ENCODE assay signal across 25 mouse cellular contexts in the genomic region with DNA sequence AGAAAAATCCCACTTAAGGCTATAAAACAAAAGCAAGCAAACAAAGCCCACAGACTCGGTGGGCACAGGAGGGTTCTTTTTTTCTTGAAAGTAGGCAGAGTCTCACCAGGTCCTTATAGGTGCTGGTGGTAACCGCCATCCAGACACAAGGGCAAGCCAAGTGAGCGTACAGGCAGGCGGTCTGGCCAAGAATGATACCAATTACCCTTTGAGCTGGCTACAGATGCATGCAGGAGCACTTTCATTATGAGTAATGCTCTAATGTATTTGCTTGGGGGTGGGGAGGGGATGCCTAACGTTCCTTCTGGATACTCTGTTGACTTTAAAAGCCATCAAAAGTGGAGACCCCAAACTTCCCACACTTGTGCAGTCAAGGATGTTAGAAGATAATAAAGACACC. TPM values are rescaled to one million over a fixed set of nuclear protein-coding genes. Genes with fewer than 3 reads are reported as not detected.
A peak's percentile ranks its signal among the peaks of the same experiment; 100 is the strongest.
DNase-seq lines count a peak whose midpoint lies in the region; ATAC-seq and TF ChIP-seq lines count a peak whose summit lies in the region.
"Had no signal": no experiment of that assay in that cellular context is flagged by ENCODE, and none has a peak within 500 bp of the region (broad histone marks: within the 10 kb centered on the region; RNA-seq: fewer than 3 reads in every experiment).

No protein-coding gene starts in this region.

- no peak for ATAC-seq in liver, embryonic 13.5 days (ENCODE audit: low read depth)
- ATAC-seq in liver, embryonic 11.5 days (replicated peaks; ENCODE audit: low FRiP score): no peak
- no peak for ATAC-seq in liver, embryonic 16.5 days (ENCODE audit: low read depth)
- ATAC-seq: forebrain, embryonic 16.5 days; intestine, embryonic 15.5 days; midbrain, embryonic 16.5 days had no signal

- no peak for TF ChIP-seq CTCF in heart, adult 2 months (IDR thresholded peaks at IDR 0.05)

- H3K9me3 ChIP-seq in liver, embryonic 13.5 days (replicated peaks): no peaks in the 10 kb centered on the region
- no peaks in the 10 kb centered on the region for H3K9me3 ChIP-seq in liver, embryonic 11.5 days (ENCODE audit: control insufficient read depth, low read length)
- no peaks in the 10 kb centered on the region for H3K9me3 ChIP-seq in liver, embryonic 16.5 days (replicated peaks; ENCODE audit: control insufficient read depth, low read length)
- H3K9me3 ChIP-seq in embryonic facial prominence, embryonic 10.5 days: no peaks in the 10 kb centered on the region
- H3K9me3 ChIP-seq: embryonic facial prominence, embryonic 15.5 days; heart, embryonic 13.5 days; intestine, embryonic 15.5 days; neural tube, embryonic 15.5 days had no signal

- intact Hi-C loops in heart, adult 2 months (cut with DNase I): loop anchor here (10.0 kb wide), 1 partner anchor 224 kb away; the partner anchor contains the start of gene Trpm1
- intact Hi-C loops in heart, postnatal 10 days (cut with DNase I): loop anchor here (10.0 kb wide), 1 partner anchor 224 kb away; the partner anchor contains the start of gene Trpm1

- no peak for TF ChIP-seq POLR2A in heart, adult 2 months (IDR thresholded peaks at IDR 0.05; ENCODE audit: insufficient read depth, low read depth, low read length)

- H3K4me3 ChIP-seq in heart, adult 2 months: no peak overlapping the region
- no peak overlapping the region for H3K4me3 ChIP-seq in liver, embryonic 13.5 days (replicated peaks)
- no peak overlapping the region for H3K4me3 ChIP-seq in liver, embryonic 11.5 days (ENCODE audit: low read depth, low read length)
- H3K4me3 ChIP-seq in liver, embryonic 16.5 days (ENCODE audit: low read depth, low read length): no peak overlapping the region
- H3K4me3 ChIP-seq in embryonic facial prominence, embryonic 10.5 days: no peak overlapping the region
- H3K4me3 ChIP-seq: embryonic facial prominence, embryonic 15.5 days; heart, embryonic 13.5 days; intestine, embryonic 15.5 days; left cerebral cortex, adult 2 months; neural tube, embryonic 15.5 days had no signal

- DNase-seq in heart, adult 2 months: peak in 1 of 2 experiments; percentile 19
- no peak for DNase-seq in heart, postnatal 10 days
- DNase-seq in liver, embryonic 13.5 days: no peak
- no peak for DNase-seq in liver, embryonic 11.5 days (ENCODE audit: low spot score)
- peak; percentile 57 for DNase-seq in Muller cell, postnatal 12 days (ENCODE audit: inconsistent ontology term)
- DNase-seq in embryonic facial prominence, embryonic 10.5 days (ENCODE audit: low spot score): no peak
- DNase-seq: adrenal gland, postnatal 36 days; kidney, postnatal 10 days; left cerebral cortex, postnatal 4 days; lung, postnatal 10 days; right cerebral cortex, postnatal 14 days had no signal

- 70% methylated on average over 5 of the region's 5 CpGs for WGBS in heart, adult 2 months
- WGBS in liver, embryonic 13.5 days (ENCODE audit: insufficient replicate concordance): 84% methylated on average over 5 of the region's 5 CpGs
- WGBS in liver, embryonic 11.5 days: 85% methylated on average over 5 of the region's 5 CpGs
- 82% methylated on average over 5 of the region's 5 CpGs for WGBS in liver, embryonic 16.5 days (ENCODE audit: insufficient replicate concordance)
- WGBS in embryonic facial prominence, embryonic 10.5 days: 95% methylated on average over 5 of the region's 5 CpGs

- no peak for TF ChIP-seq EP300 in heart, adult 2 months (IDR thresholded peaks at IDR 0.05; ENCODE audit: insufficient read depth, low read depth, low read length)

- no peak overlapping the region for H3K4me2 ChIP-seq in liver, embryonic 13.5 days
- no peak overlapping the region for H3K4me2 ChIP-seq in liver, embryonic 11.5 days
- no peak overlapping the region for H3K4me2 ChIP-seq in liver, embryonic 16.5 days (ENCODE audit: low read depth, low read length)
- H3K4me2 ChIP-seq: embryonic facial prominence, embryonic 15.5 days; heart, embryonic 13.5 days; hindbrain, embryonic 14.5 days; intestine, embryonic 15.5 days; neural tube, embryonic 15.5 days had no signal

- peaks cover 10% of the 10 kb centered on the region for H3K79me2 ChIP-seq in heart, adult 2 months (replicated peaks; ENCODE audit: control insufficient read depth, insufficient read depth, low read length)

- no peak overlapping the region for H3K9ac ChIP-seq in heart, adult 2 months (ENCODE audit: low read depth, low read length)
- no peak overlapping the region for H3K9ac ChIP-seq in liver, embryonic 13.5 days
- no peak overlapping the region for H3K9ac ChIP-seq in liver, embryonic 11.5 days (ENCODE audit: low read depth, low read length)
- no peak overlapping the region for H3K9ac ChIP-seq in liver, embryonic 16.5 days (ENCODE audit: low read depth, low read length)
- H3K9ac ChIP-seq: embryonic facial prominence, embryonic 15.5 days; heart, embryonic 13.5 days; hindbrain, embryonic 14.5 days; intestine, embryonic 15.5 days; liver, embryonic 14.5 days; neural tube, embryonic 15.5 days had no signal

- peak overlapping the region; percentile 85 for H3K27ac ChIP-seq in heart, adult 2 months
- H3K27ac ChIP-seq in liver, embryonic 13.5 days: peak overlapping the region; percentile 76; the same call in 1 of the 2 replicates
- H3K27ac ChIP-seq in liver, embryonic 11.5 days (ENCODE audit: low read depth, low read length): no peak overlapping the region
- peak overlapping the region; percentile 26; the same call in 1 of the 2 replicates for H3K27ac ChIP-seq in liver, embryonic 16.5 days (ENCODE audit: low read length)
- H3K27ac ChIP-seq in embryonic facial prominence, embryonic 10.5 days (replicated peaks): no peak overlapping the region
- H3K27ac ChIP-seq: embryonic facial prominence, embryonic 15.5 days; heart, embryonic 13.5 days; hindbrain, embryonic 14.5 days; intestine, embryonic 15.5 days; liver, embryonic 14.5 days; neural tube, embryonic 15.5 days had no signal

- H3K4me1 ChIP-seq in heart, adult 2 months (ENCODE audit: control insufficient read depth, insufficient read depth, low read length): peaks cover 41% of the 10 kb centered on the region
- peaks cover 98% of the 10 kb centered on the region for H3K4me1 ChIP-seq in liver, embryonic 13.5 days (replicated peaks)
- peaks cover 58% of the 10 kb centered on the region for H3K4me1 ChIP-seq in liver, embryonic 11.5 days (replicated peaks; ENCODE audit: control insufficient read depth, insufficient read depth, low read length)
- peaks cover 89% of the 10 kb centered on the region for H3K4me1 ChIP-seq in liver, embryonic 16.5 days (ENCODE audit: control insufficient read depth, low read depth, low read length)
- H3K4me1 ChIP-seq in embryonic facial prominence, embryonic 10.5 days: peaks cover 19% of the 10 kb centered on the region

- no peaks in the 10 kb centered on the region for H3K27me3 ChIP-seq in heart, adult 2 months (ENCODE audit: control insufficient read depth, insufficient read depth, low read length)
- H3K27me3 ChIP-seq in liver, embryonic 13.5 days: no peaks in the 10 kb centered on the region
- no peaks in the 10 kb centered on the region for H3K27me3 ChIP-seq in liver, embryonic 11.5 days (replicated peaks; ENCODE audit: control insufficient read depth, insufficient read depth, low read length)
- H3K27me3 ChIP-seq in liver, embryonic 16.5 days (ENCODE audit: control insufficient read depth, insufficient read depth, low read depth, low read length): no peaks in the 10 kb centered on the region
- no peaks in the 10 kb centered on the region for H3K27me3 ChIP-seq in embryonic facial prominence, embryonic 10.5 days (replicated peaks; ENCODE audit: low read depth, poor library complexity, severe bottlenecking)
- H3K27me3 ChIP-seq: embryonic facial prominence, embryonic 15.5 days; heart, embryonic 13.5 days; intestine, embryonic 15.5 days; neural tube, embryonic 15.5 days had no signal

- peaks cover 24% of the 10 kb centered on the region for H3K36me3 ChIP-seq in heart, adult 2 months (ENCODE audit: control insufficient read depth, insufficient read depth, low read length)
- H3K36me3 ChIP-seq in liver, embryonic 13.5 days: no peaks in the 10 kb centered on the region
- no peaks in the 10 kb centered on the region for H3K36me3 ChIP-seq in liver, embryonic 11.5 days (ENCODE audit: control insufficient read depth, insufficient read depth, low read length)
- no peaks in the 10 kb centered on the region for H3K36me3 ChIP-seq in liver, embryonic 16.5 days (ENCODE audit: control insufficient read depth, insufficient read depth)
- no peaks in the 10 kb centered on the region for H3K36me3 ChIP-seq in embryonic facial prominence, embryonic 10.5 days (replicated peaks)
- H3K36me3 ChIP-seq: embryonic facial prominence, embryonic 15.5 days; heart, embryonic 13.5 days; intestine, embryonic 15.5 days had no signal

RNA-seq across cellular contexts. Expression of gene Klf13, which starts 7.9 kb away (rescaled TPM):
- total RNA-seq in heart, adult 2 months (2021): 10 to 100 TPM; 50.0 to 54.6 TPM
- polyA plus RNA-seq in heart, adult 2 months (2012; rRNA removed): 21.6 and 24.6 TPM in 2 replicates
- 10 to 100 TPM; 63.9 to 96.0 TPM for total RNA-seq in heart, postnatal 10 days (2021)
- polyA plus RNA-seq in liver, embryonic 13.5 days (2015; fragmentation: Nextera tagmentation; extraction: Ambion mirVana): 13.6 and 14.1 TPM in 2 replicates
- 20.0 and 20.9 TPM in 2 replicates for polyA plus RNA-seq in liver, embryonic 11.5 days (2014; fragmentation: Nextera tagmentation; extraction: Ambion mirVana)
- polyA plus RNA-seq in liver, embryonic 16.5 days (2015; fragmentation: Nextera tagmentation; extraction: Ambion mirVana): 15.6 and 16.6 TPM in 2 replicates
- polyA plus RNA-seq in embryonic facial prominence, embryonic 10.5 days (2016; fragmentation: Nextera tagmentation; extraction: Ambion mirVana): 22.1 and 23.9 TPM in 2 replicates

RNA-seq across cellular contexts. Expression of gene E030018B13Rik, which starts 14.1 kb away (rescaled TPM):
- total RNA-seq in heart, adult 2 months (2021): not detected
- polyA plus RNA-seq in heart, adult 2 months (2012; rRNA removed): not detected in 2 replicates
- total RNA-seq in heart, postnatal 10 days (2021): not detected
- not detected in 2 replicates for polyA plus RNA-seq in liver, embryonic 13.5 days (2015; fragmentation: Nextera tagmentation; extraction: Ambion mirVana)
- 0.25 TPM in 1 of 2 replicates, not detected in the other for polyA plus RNA-seq in liver, embryonic 11.5 days (2014; fragmentation: Nextera tagmentation; extraction: Ambion mirVana)
- not detected in 2 replicates for polyA plus RNA-seq in liver, embryonic 16.5 days (2015; fragmentation: Nextera tagmentation; extraction: Ambion mirVana)
- not detected in 2 replicates for polyA plus RNA-seq in embryonic facial prominence, embryonic 10.5 days (2016; fragmentation: Nextera tagmentation; extraction: Ambion mirVana)
- total RNA-seq: adrenal gland, postnatal 36 days; ES-E14; heart, postnatal 36 days; left cerebral cortex, adult 2 months; left cerebral cortex, postnatal 4 days; megakaryocyte-erythroid progenitor cell, adult 5-6 weeks had no signal
- polyA plus RNA-seq: heart, embryonic 13.5 days; hindbrain, embryonic 14.5 days; intestine, embryonic 15.5 days; liver, embryonic 14.5 days; midbrain, embryonic 16.5 days; neural tube, embryonic 15.5 days; stomach, embryonic 16.5 days had no signal

Comparison
In these comparisons a context has a peak if more than half of its experiments do, and no peak if none do; other contexts are left out.
1. H3K27ac ChIP-seq: peak in heart, adult 2 months (single experiment), liver, embryonic 13.5 days (single experiment) and liver, embryonic 16.5 days (single experiment); none in liver, embryonic 11.5 days (single experiment) and embryonic facial prominence, embryonic 10.5 days (single experiment).